Mouse (Mus musculus) thymus, postnatal 25 days (tissue): ENCODE measurements around the gene Slfn4.
"Not testable (repeated sequence)": the region's sequence is repeated elsewhere in the genome, so short reads cannot be mapped to it uniquely, and the experiment has no call there.

Experiments
- DNase-seq: peaks from one replicate; pipeline ENCODE4 v3.0.0; 2022

Gene Slfn4

GRCm38 (mm10) chr11:83174948-83175539 lies at the start of gene Slfn4:
TSS of gene Slfn4 (plus strand) at chr11:83175186.
- DNase-seq, result no peak

GRCm38 (mm10) chr11:83125633-83126032 lies 49.4 kb upstream of the Slfn4 start:
- DNase-seq, result not testable (repeated sequence)

- not testable (repeated sequence) for DNase-seq
Observed at GRCm38 (mm10) chr11:83137253-83137652, 37.7 kb upstream of the Slfn4 start.

- DNase-seq, result not testable (repeated sequence)
Observed at GRCm38 (mm10) chr11:83148939-83149338, 26.0 kb upstream of the Slfn4 start.

- peak; percentile 78 for DNase-seq
Observed at GRCm38 (mm10) chr11:83191134-83191893, 16.3 kb downstream of the Slfn4 start, which contains the start of gene Slfn3. TSS of gene Slfn3 (plus strand) at chr11:83191330.

GRCm38 (mm10) chr11:83192001-83192400 lies 17.0 kb downstream of the Slfn4 start:
- peak; percentile 48 for DNase-seq

GRCm38 (mm10) chr11:83205002-83205401 lies 30.0 kb downstream of the Slfn4 start:
- DNase-seq, result no peak

- DNase-seq, result no peak
Observed at GRCm38 (mm10) chr11:83216119-83216518, 41.1 kb downstream of the Slfn4 start.

GRCm38 (mm10) chr11:83221328-83221877 lies 46.4 kb downstream of the Slfn4 start:
- DNase-seq, result no peak

GRCm38 (mm10) chr11:83223367-83223766 lies 48.4 kb downstream of the Slfn4 start:
- DNase-seq, result peak; percentile 55

GRCm38 (mm10) chr11:83223793-83224192 lies 48.8 kb downstream of the Slfn4 start:
- peak; percentile 17 for DNase-seq

- peak; percentile 67 for DNase-seq
Observed at GRCm38 (mm10) chr11:83224217-83224616, 49.2 kb downstream of the Slfn4 start.

GRCm38 (mm10) chr11:83224750-83225149 lies 49.8 kb downstream of the Slfn4 start:
- DNase-seq, result no peak

GRCm38 (mm10) chr11:83225371-83225960 lies 50.5 kb downstream of the Slfn4 start:
- no peak for DNase-seq

GRCm38 (mm10) chr11:83227926-83228723 lies 53.1 kb downstream of the Slfn4 start:
- no peak for DNase-seq

- DNase-seq, result peak; percentile 42
Observed at GRCm38 (mm10) chr11:83230966-83231365, 56.0 kb downstream of the Slfn4 start.

GRCm38 (mm10) chr11:83233621-83234020 lies 58.6 kb downstream of the Slfn4 start:
- DNase-seq, result not testable (repeated sequence)

GRCm38 (mm10) chr11:83237390-83237789 lies 62.4 kb downstream of the Slfn4 start:
- not testable (repeated sequence) for DNase-seq

GRCm38 (mm10) chr11:83238389-83238788 lies 63.4 kb downstream of the Slfn4 start:
- no peak for DNase-seq

- no peak for DNase-seq
Observed at GRCm38 (mm10) chr11:83239811-83240210, 64.8 kb downstream of the Slfn4 start.
